Mouse (Mus musculus): ENCODE results near the gene Sesn1.
"Not testable (repeated sequence)": the region's sequence is repeated elsewhere in the genome, so short reads cannot be mapped to it uniquely, and the experiment has no call there.

The Sesn1 gene

GRCm38 (mm10) chr10:41809771-41810563 is at the start of gene Sesn1, which contains the start of gene Cep57l1:
Gene Sesn1, plus strand, starts transcription at chr10:41809935.
Gene Cep57l1, minus strand, starts transcription at chr10:41809871.
- DNase-seq (ENCODE audit: low spot score in 2 of 2) = peak; percentile 77 to 93

- DNase-seq (ENCODE audit: low spot score in 2 of 2) = no peak
Observed at GRCm38 (mm10) chr10:41760866-41761265, 48.9 kb upstream of the Sesn1 start.

- no peak for DNase-seq (ENCODE audit: low spot score in 2 of 2)
Observed at GRCm38 (mm10) chr10:41763741-41764385, 45.9 kb upstream of the Sesn1 start.

- no peak for DNase-seq (ENCODE audit: low spot score in 2 of 2)
Observed at GRCm38 (mm10) chr10:41765586-41765985, 44.1 kb upstream of the Sesn1 start.

- no peak for DNase-seq (ENCODE audit: low spot score in 2 of 2)
Observed at GRCm38 (mm10) chr10:41766280-41766679, 43.5 kb upstream of the Sesn1 start.

GRCm38 (mm10) chr10:41767254-41767653 is 42.5 kb upstream of the Sesn1 start:
- no peak for DNase-seq (ENCODE audit: low spot score in 2 of 2)

GRCm38 (mm10) chr10:41792375-41792774 is 17.4 kb upstream of the Sesn1 start:
- no peak for DNase-seq (ENCODE audit: low spot score in 2 of 2)

- no peak for DNase-seq (ENCODE audit: low spot score in 2 of 2)
Observed at GRCm38 (mm10) chr10:41797253-41797652, 12.5 kb upstream of the Sesn1 start.

- DNase-seq (ENCODE audit: low spot score in 2 of 2) = no peak
Observed at GRCm38 (mm10) chr10:41803467-41803866, 6.3 kb upstream of the Sesn1 start.

GRCm38 (mm10) chr10:41804711-41805110 is 5.0 kb upstream of the Sesn1 start:
- DNase-seq (ENCODE audit: low spot score in 2 of 2) = no peak

- no peak for DNase-seq (ENCODE audit: low spot score in 2 of 2)
Observed at GRCm38 (mm10) chr10:41805729-41806355, 3.9 kb upstream of the Sesn1 start.

GRCm38 (mm10) chr10:41809080-41809770 is 510 bp upstream of the Sesn1 start:
- DNase-seq (ENCODE audit: low spot score in 2 of 2) = no peak

GRCm38 (mm10) chr10:41810564-41811455 is 1.1 kb downstream of the Sesn1 start:
- no peak for DNase-seq (ENCODE audit: low spot score in 2 of 2)

- DNase-seq (ENCODE audit: low spot score in 2 of 2) = no peak
Observed at GRCm38 (mm10) chr10:41812566-41812965, 2.8 kb downstream of the Sesn1 start.

GRCm38 (mm10) chr10:41814305-41814853 is 4.6 kb downstream of the Sesn1 start:
- DNase-seq (ENCODE audit: low spot score in 2 of 2) = no peak

- no peak for DNase-seq (ENCODE audit: low spot score in 2 of 2)
Observed at GRCm38 (mm10) chr10:41816516-41816915, 6.8 kb downstream of the Sesn1 start.

GRCm38 (mm10) chr10:41818036-41818732 is 8.4 kb downstream of the Sesn1 start:
- DNase-seq (ENCODE audit: low spot score in 2 of 2) = no peak

- DNase-seq (ENCODE audit: low spot score in 2 of 2) = not testable (repeated sequence)
Observed at GRCm38 (mm10) chr10:41818733-41819070, 9.0 kb downstream of the Sesn1 start.

GRCm38 (mm10) chr10:41819307-41819706 is 9.6 kb downstream of the Sesn1 start:
- DNase-seq (ENCODE audit: low spot score in 2 of 2) = no peak

GRCm38 (mm10) chr10:41820401-41820800 is 10.7 kb downstream of the Sesn1 start:
- DNase-seq (ENCODE audit: low spot score in 2 of 2) = no peak

Data from left cerebral cortex, adult 9 months (tissue).